Mouse (Mus musculus): ENCODE data around the gene Zfp341. TPM values are rescaled to one million over a fixed set of nuclear protein-coding genes. Genes with fewer than 3 reads are reported as not detected.
A peak's percentile ranks its signal among the peaks of the same experiment; 100 is the strongest.

Zfp341 gene
- total and polyA plus RNA-seq, 3 experiments, result 0.58 to 4.4 (median 1.6) TPM

GRCm38 (mm10) chr2:154621684-154622083 is 8.6 kb downstream of the Zfp341 start:
- Histone ChIP-seq H3K36me3 (replicated peaks in 1 of 2; ENCODE audit: control insufficient read depth in 1 of 2, insufficient read depth in 1 of 2, low read length in 1 of 2) (peaks cover 0 to 32% of the 10 kb centered on the region in 2 experiments), H3K4me3 (replicated peaks in 1 of 3; ENCODE audit: low read depth in 2 of 3, low read length in 2 of 3, poor library complexity in 1 of 3) (no peak overlapping the region)
- no peak for DNase-seq (ENCODE audit: extremely low read depth)

GRCm38 (mm10) chr2:154624137-154624536 is 11.0 kb downstream of the Zfp341 start:
- in situ Hi-C loops (cut with MboI; ENCODE audit: low pct_ligation_motif_present, low pct_unique_long_range_greater_than_20kb, low sequenced_read_pairs), result no loop called here
- Histone ChIP-seq H3K9me3 (replicated peaks; ENCODE audit: low read length) (peaks cover 5% of the 10 kb centered on the region), H3K9ac (ENCODE audit: insufficient read depth, low read depth) (no peak overlapping the region), H3K36me3 (replicated peaks in 1 of 2; ENCODE audit: control insufficient read depth in 1 of 2, insufficient read depth in 1 of 2, low read length in 1 of 2) (peaks cover 0 to 47% of the 10 kb centered on the region in 2 experiments), H3K27me3 (replicated peaks) (no peaks in the 10 kb centered on the region), H3K4me1 (ENCODE audit: control insufficient read depth in 1 of 2, insufficient read depth in 2 of 2) (no peaks in the 10 kb centered on the region), H3K4me3 (replicated peaks in 1 of 3; ENCODE audit: low read depth in 2 of 3, low read length in 2 of 3, poor library complexity in 1 of 3) (no peak overlapping the region), H3K27ac (ENCODE audit: insufficient read depth, low read depth) (no peak overlapping the region), H3K79me2 (replicated peaks; ENCODE audit: control insufficient read depth, extremely low read depth, insufficient read depth, poor library complexity, severe bottlenecking) (no peaks in the 10 kb centered on the region), H3K4me2 (ENCODE audit: insufficient read depth, low read depth, poor library complexity, severe bottlenecking) (no peak overlapping the region)
- dilution Hi-C loops (cut with MboI; ENCODE audit: extremely low pct_ligation_motif_present, extremely low pct_unique_long_range_greater_than_20kb, low sequenced_read_pairs), result no loop called here
- TF ChIP-seq CTCF (conservative IDR thresholded peaks at IDR 0.05 in 1 of 2, IDR thresholded peaks at IDR 0.05 in 1 of 2; ENCODE audit: low read depth in 2 of 2, low read length in 2 of 2) (peak in 1 of 2 experiments; percentile 19; a peak in 1 of 4 replicates), POLR2A (IDR thresholded peaks at IDR 0.05; ENCODE audit: low read depth, low read length) (no peak)
- DNase-seq (ENCODE audit: extremely low read depth), result no peak

More at GRCm38 (mm10) chr2:154621684-154622083, 8.6 kb downstream of the Zfp341 start:
- dilution Hi-C loops (cut with MboI; ENCODE audit: extremely low pct_ligation_motif_present, extremely low pct_unique_long_range_greater_than_20kb, low sequenced_read_pairs) (no loop called here), in situ Hi-C loops (cut with MboI; ENCODE audit: low pct_ligation_motif_present, low pct_unique_long_range_greater_than_20kb, low sequenced_read_pairs) (no loop called here)
- no peaks in the 10 kb centered on the region for H3K79me2 ChIP-seq (replicated peaks; ENCODE audit: control insufficient read depth, extremely low read depth, insufficient read depth, poor library complexity, severe bottlenecking)
- H3K9me3 ChIP-seq (replicated peaks; ENCODE audit: low read length), result peaks cover 5% of the 10 kb centered on the region
- no peak overlapping the region for H3K4me2 ChIP-seq (ENCODE audit: insufficient read depth, low read depth, poor library complexity, severe bottlenecking)
- H3K4me1 ChIP-seq (ENCODE audit: control insufficient read depth in 1 of 2, insufficient read depth in 2 of 2), result no peaks in the 10 kb centered on the region
- no peaks in the 10 kb centered on the region for H3K27me3 ChIP-seq (replicated peaks)
- no peak overlapping the region for H3K27ac ChIP-seq (ENCODE audit: insufficient read depth, low read depth)
- H3K9ac ChIP-seq (ENCODE audit: insufficient read depth, low read depth), result no peak overlapping the region
- TF ChIP-seq MAFK (IDR thresholded peaks at IDR 0.05; ENCODE audit: insufficient replicate concordance, low read length) (no peak), MAX (IDR thresholded peaks at IDR 0.05; ENCODE audit: low read length) (no peak), ZMIZ1 (IDR thresholded peaks at IDR 0.05; ENCODE audit: low read depth, low read length) (no peak), E2F4 (IDR thresholded peaks at IDR 0.05; ENCODE audit: insufficient replicate concordance, low read depth, low read length) (no peak), MXI1 (IDR thresholded peaks at IDR 0.05; ENCODE audit: low read depth, low read length) (no peak), CTCF (conservative IDR thresholded peaks at IDR 0.05 in 1 of 2, IDR thresholded peaks at IDR 0.05 in 1 of 2; ENCODE audit: low read depth in 2 of 2, low read length in 2 of 2) (no peak), UBTF (IDR thresholded peaks at IDR 0.05; ENCODE audit: low read depth, low read length) (no peak)

DNA sequence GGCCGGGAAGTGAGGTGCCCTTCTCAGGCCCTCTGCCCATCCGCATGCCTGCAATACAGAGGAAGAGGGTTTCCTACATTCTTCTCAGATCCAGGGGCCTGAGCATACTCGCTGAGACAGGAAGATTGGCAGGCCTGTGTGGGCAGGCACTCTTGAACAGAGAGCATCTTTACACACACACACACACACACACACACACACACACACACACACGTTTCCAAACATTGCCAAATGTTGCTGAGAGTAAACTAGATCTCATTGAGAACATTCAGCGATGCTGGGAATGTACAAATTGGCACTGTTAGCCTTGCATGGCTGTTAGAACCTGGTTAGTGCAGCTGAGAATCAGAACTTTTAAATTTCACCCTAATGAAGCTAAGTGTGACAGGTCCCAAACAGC is 17.4 kb downstream of the Zfp341 start:
- H3K4me2 ChIP-seq (ENCODE audit: insufficient read depth, low read depth, poor library complexity, severe bottlenecking), result no peak overlapping the region
- DNase-seq (ENCODE audit: extremely low read depth), result no peak
- H3K36me3 ChIP-seq (replicated peaks in 1 of 2; ENCODE audit: control insufficient read depth in 1 of 2, insufficient read depth in 1 of 2, low read length in 1 of 2), result peaks cover 0 to 65% of the 10 kb centered on the region in 2 experiments
- H3K9me3 ChIP-seq (replicated peaks; ENCODE audit: low read length), result no peaks in the 10 kb centered on the region
- no peak for TF ChIP-seq MEF2A (IDR thresholded peaks at IDR 0.05; ENCODE audit: borderline replicate concordance, low read depth, low read length)
- no peak for TF ChIP-seq POLR2AphosphoS2 (IDR thresholded peaks at IDR 0.05; ENCODE audit: low read depth, low read length)
- no peak for TF ChIP-seq IRF4 (IDR thresholded peaks at IDR 0.05; ENCODE audit: low read depth, low read length)
- TF ChIP-seq USF1 (IDR thresholded peaks at IDR 0.05; ENCODE audit: low read depth, low read length), result no peak
- no peak for TF ChIP-seq PAX5 (IDR thresholded peaks at IDR 0.05; ENCODE audit: low read length)
- TF ChIP-seq MYC (IDR thresholded peaks at IDR 0.05; ENCODE audit: low read depth, low read length), result no peak
- no peak for TF ChIP-seq POLR2A (IDR thresholded peaks at IDR 0.05; ENCODE audit: low read depth, low read length)
- no peak for TF ChIP-seq MAX (IDR thresholded peaks at IDR 0.05; ENCODE audit: low read length)
- no peak for TF ChIP-seq CTCF (conservative IDR thresholded peaks at IDR 0.05 in 1 of 2, IDR thresholded peaks at IDR 0.05 in 1 of 2; ENCODE audit: low read depth in 2 of 2, low read length in 2 of 2)
- no peak for TF ChIP-seq ELF1 (IDR thresholded peaks at IDR 0.05; ENCODE audit: low read depth, low read length)
- TF ChIP-seq ZKSCAN1 (IDR thresholded peaks at IDR 0.05; ENCODE audit: borderline replicate concordance, low read depth, low read length), result no peak
- TF ChIP-seq BHLHE40 (IDR thresholded peaks at IDR 0.05; ENCODE audit: low read depth, low read length), result no peak
- TF ChIP-seq CHD1 (IDR thresholded peaks at IDR 0.05; ENCODE audit: low read depth, low read length), result no peak
- no peak for TF ChIP-seq SMC3 (IDR thresholded peaks at IDR 0.05; ENCODE audit: low read depth, low read length)
- H3K27ac ChIP-seq (ENCODE audit: insufficient read depth, low read depth), result no peak overlapping the region
- in situ Hi-C loops (cut with MboI; ENCODE audit: low pct_ligation_motif_present, low pct_unique_long_range_greater_than_20kb, low sequenced_read_pairs) (no loop called here), dilution Hi-C loops (cut with MboI; ENCODE audit: extremely low pct_ligation_motif_present, extremely low pct_unique_long_range_greater_than_20kb, low sequenced_read_pairs) (no loop called here)
- no peak overlapping the region for H3K4me3 ChIP-seq (replicated peaks in 1 of 3; ENCODE audit: low read depth in 2 of 3, low read length in 2 of 3, poor library complexity in 1 of 3)
- H3K4me1 ChIP-seq (ENCODE audit: control insufficient read depth in 1 of 2, insufficient read depth in 2 of 2), result no peaks in the 10 kb centered on the region
- H3K27me3 ChIP-seq (replicated peaks), result no peaks in the 10 kb centered on the region
- no peak overlapping the region for H3K9ac ChIP-seq (ENCODE audit: insufficient read depth, low read depth)
- no peaks in the 10 kb centered on the region for H3K79me2 ChIP-seq (replicated peaks; ENCODE audit: control insufficient read depth, extremely low read depth, insufficient read depth, poor library complexity, severe bottlenecking)

All from CH12.LX (cell line).